Mouse (Mus musculus): ENCODE data around the gene Midn. TPM values are rescaled to one million over a fixed set of nuclear protein-coding genes. Genes with fewer than 3 reads are reported as not detected.

The Midn gene
- polyA plus RNA-seq, 1 experiment from 2014 or later = 15.7 TPM

- Histone ChIP-seq H3K4me2 (peak overlapping the region; percentile 93), H3K9ac (peak overlapping the region; percentile 98), H3K27me3 (replicated peaks) (no peaks in the 10 kb centered on the region), H3K36me3 (peaks cover 36% of the 10 kb centered on the region), H3K4me3 (peak overlapping the region; percentile 86), H3K4me1 (peaks cover 73% of the 10 kb centered on the region), H3K9me3 (no peaks in the 10 kb centered on the region), H3K27ac (replicated peaks) (peak overlapping the region; percentile 99)
- ATAC-seq (ENCODE audit: extremely low read depth, insufficient number of reproducible peaks, low FRiP score, low TSS enrichment) = peak; percentile 21
- 1% methylated on average over 44 of the region's 48 CpGs for WGBS
These were observed 20.1 kb downstream of the Midn start for GRCm38 (mm10) chr10:80168038-80168661.

GRCm38 (mm10) chr10:80169070-80169469, 21.0 kb downstream of the Midn start:
- no peak for ATAC-seq (ENCODE audit: extremely low read depth, insufficient number of reproducible peaks, low FRiP score, low TSS enrichment)
- H3K27me3 ChIP-seq (replicated peaks) = no peaks in the 10 kb centered on the region
- peak overlapping the region; percentile 99 for H3K27ac ChIP-seq (replicated peaks)
- peak overlapping the region; percentile 93 for H3K4me2 ChIP-seq
- peaks cover 69% of the 10 kb centered on the region for H3K4me1 ChIP-seq
- peak overlapping the region; percentile 86 for H3K4me3 ChIP-seq
- WGBS = 60% methylated on average over 1 of the region's 1 CpGs
- H3K36me3 ChIP-seq = peaks cover 36% of the 10 kb centered on the region
- H3K9me3 ChIP-seq = no peaks in the 10 kb centered on the region
- peak overlapping the region; percentile 98 for H3K9ac ChIP-seq

- Histone ChIP-seq H3K27ac (replicated peaks) (no peak overlapping the region), H3K4me2 (no peak overlapping the region), H3K36me3 (peaks cover 36% of the 10 kb centered on the region), H3K4me1 (peaks cover 63% of the 10 kb centered on the region), H3K9me3 (no peaks in the 10 kb centered on the region), H3K9ac (peak overlapping the region; percentile 98; the same call in 1 of the 2 replicates), H3K4me3 (no peak overlapping the region), H3K27me3 (replicated peaks) (no peaks in the 10 kb centered on the region)
- ATAC-seq (ENCODE audit: extremely low read depth, insufficient number of reproducible peaks, low FRiP score, low TSS enrichment) = no peak
- WGBS = 92% methylated on average over 7 of the region's 7 CpGs
These were observed 21.6 kb downstream of the Midn start for GRCm38 (mm10) chr10:80169651-80170050.

GRCm38 (mm10) chr10:80170052-80170451, 22.0 kb downstream of the Midn start:
- no peaks in the 10 kb centered on the region for H3K27me3 ChIP-seq (replicated peaks)
- H3K9ac ChIP-seq = no peak overlapping the region; the same call in 1 of the 2 replicates
- peaks cover 36% of the 10 kb centered on the region for H3K36me3 ChIP-seq
- no peak overlapping the region for H3K4me2 ChIP-seq
- no peaks in the 10 kb centered on the region for H3K9me3 ChIP-seq
- 93% methylated on average over 16 of the region's 16 CpGs for WGBS
- ATAC-seq (ENCODE audit: extremely low read depth, insufficient number of reproducible peaks, low FRiP score, low TSS enrichment) = no peak
- H3K4me3 ChIP-seq = no peak overlapping the region
- H3K27ac ChIP-seq (replicated peaks) = no peak overlapping the region
- H3K4me1 ChIP-seq = peaks cover 61% of the 10 kb centered on the region

- no peaks in the 10 kb centered on the region for H3K27me3 ChIP-seq (replicated peaks)
- H3K36me3 ChIP-seq = peaks cover 36% of the 10 kb centered on the region
- ATAC-seq (ENCODE audit: extremely low read depth, insufficient number of reproducible peaks, low FRiP score, low TSS enrichment) = no peak
- no peak overlapping the region for H3K4me3 ChIP-seq
- peaks cover 58% of the 10 kb centered on the region for H3K4me1 ChIP-seq
- no peaks in the 10 kb centered on the region for H3K9me3 ChIP-seq
- WGBS = 93% methylated on average over 19 of the region's 19 CpGs
- no peak overlapping the region for H3K27ac ChIP-seq (replicated peaks)
- no peak overlapping the region for H3K4me2 ChIP-seq
- H3K9ac ChIP-seq = no peak overlapping the region
These were observed 22.5 kb downstream of the Midn start for GRCm38 (mm10) chr10:80170601-80171021.

- Histone ChIP-seq H3K27me3 (replicated peaks) (no peaks in the 10 kb centered on the region), H3K27ac (replicated peaks) (0 out of 2 replicates have a peak overlapping the region, but pooled peaks have one; percentile 12), H3K4me1 (peaks cover 55% of the 10 kb centered on the region), H3K9me3 (no peaks in the 10 kb centered on the region), H3K4me3 (no peak overlapping the region), H3K36me3 (peaks cover 36% of the 10 kb centered on the region), H3K9ac (peak overlapping the region; percentile 16; the same call in 1 of the 2 replicates), H3K4me2 (no peak overlapping the region)
- no peak for ATAC-seq (ENCODE audit: extremely low read depth, insufficient number of reproducible peaks, low FRiP score, low TSS enrichment)
- 86% methylated on average over 15 of the region's 15 CpGs for WGBS
These were observed 23.2 kb downstream of the Midn start for GRCm38 (mm10) chr10:80171252-80171651.

GRCm38 (mm10) chr10:80171760-80172526, 23.9 kb downstream of the Midn start:
- 78% methylated on average over 45 of the region's 45 CpGs for WGBS
- H3K27me3 ChIP-seq (replicated peaks) = no peaks in the 10 kb centered on the region
- peaks cover 49% of the 10 kb centered on the region for H3K4me1 ChIP-seq
- H3K27ac ChIP-seq (replicated peaks) = peak overlapping the region; percentile 82
- H3K36me3 ChIP-seq = peaks cover 36% of the 10 kb centered on the region
- peak overlapping the region; percentile 72 for H3K4me2 ChIP-seq
- H3K4me3 ChIP-seq = peak overlapping the region; percentile 64
- no peak for ATAC-seq (ENCODE audit: extremely low read depth, insufficient number of reproducible peaks, low FRiP score, low TSS enrichment)
- peak overlapping the region; percentile 81 for H3K9ac ChIP-seq
- no peaks in the 10 kb centered on the region for H3K9me3 ChIP-seq

- WGBS = 3% methylated on average over 34 of the region's 35 CpGs
- no peaks in the 10 kb centered on the region for H3K9me3 ChIP-seq
These were observed 24.6 kb downstream of the Midn start, which contains the start of gene 1600002K03Rik for GRCm38 (mm10) chr10:80172527-80173292. TSS of gene 1600002K03Rik (plus strand) at chr10:80172944.

GRCm38 (mm10) chr10:80173358-80173757, 25.3 kb downstream of the Midn start:
- peak overlapping the region; percentile 82 for H3K27ac ChIP-seq (replicated peaks)
- peak overlapping the region; percentile 64 for H3K4me3 ChIP-seq
- peak overlapping the region; percentile 72 for H3K4me2 ChIP-seq
- ATAC-seq (ENCODE audit: extremely low read depth, insufficient number of reproducible peaks, low FRiP score, low TSS enrichment) = no peak
- no peaks in the 10 kb centered on the region for H3K27me3 ChIP-seq (replicated peaks)
- H3K9me3 ChIP-seq = no peaks in the 10 kb centered on the region
- WGBS = 11% methylated on average over 11 of the region's 11 CpGs
- H3K9ac ChIP-seq = peak overlapping the region; percentile 81
- peaks cover 59% of the 10 kb centered on the region for H3K4me1 ChIP-seq
- H3K36me3 ChIP-seq = peaks cover 36% of the 10 kb centered on the region

More at GRCm38 (mm10) chr10:80172527-80173292, 24.6 kb downstream of the Midn start, which contains the start of gene 1600002K03Rik:
- peaks cover 52% of the 10 kb centered on the region for H3K4me1 ChIP-seq
- peak; percentile 53 for ATAC-seq (ENCODE audit: extremely low read depth, insufficient number of reproducible peaks, low FRiP score, low TSS enrichment)
- peak within 1 kb of the TSS; percentile 72 for H3K4me2 ChIP-seq
- peak within 1 kb of the TSS; percentile 82 for H3K27ac ChIP-seq (replicated peaks)
- H3K9ac ChIP-seq = peak within 1 kb of the TSS; percentile 81
- H3K36me3 ChIP-seq = peaks cover 36% of the 10 kb centered on the region
- H3K4me3 ChIP-seq = peak within 1 kb of the TSS; percentile 64
- H3K27me3 ChIP-seq (replicated peaks) = no peaks in the 10 kb centered on the region

GRCm38 (mm10) chr10:80173955-80174640, 26.0 kb downstream of the Midn start:
- Histone ChIP-seq H3K4me2 (no peak overlapping the region), H3K9me3 (no peaks in the 10 kb centered on the region), H3K4me1 (peaks cover 53% of the 10 kb centered on the region), H3K4me3 (no peak overlapping the region), H3K36me3 (peaks cover 36% of the 10 kb centered on the region), H3K9ac (no peak overlapping the region), H3K27ac (replicated peaks) (no peak overlapping the region), H3K27me3 (replicated peaks) (no peaks in the 10 kb centered on the region)
- WGBS = 83% methylated on average over 10 of the region's 10 CpGs
- ATAC-seq (ENCODE audit: extremely low read depth, insufficient number of reproducible peaks, low FRiP score, low TSS enrichment) = no peak
